Mouse (Mus musculus) embryonic facial prominence, embryonic 13.5 days (tissue): Measurements from ENCODE around the gene Ninj2. TPM values are rescaled to one million over a fixed set of nuclear protein-coding genes. Genes with fewer than 3 reads are reported as not detected.

Source experiments
- ATAC-seq: fragments of 200-750 bp; cut with Nextera tagmentation; 2 replicates; pipeline ENCODE4 v1.8.0; 2017; ENCODE audit warnings: low read depth; ENCODE audit not compliant: insufficient number of reproducible peaks, insufficient read depth, low FRiP score, low TSS enrichment
- H3K27ac ChIP-seq: fragments of 300-500 bp; sonication (generic); 2 replicates; pipeline ENCODE4 v1.5.1; 2015; ENCODE audit warnings: moderate library complexity, mild to moderate bottlenecking, inconsistent platforms
- H3K27me3 ChIP-seq: fragments of 300-500 bp; sonication (generic); 2 replicates; pipeline ENCODE4 v1.6.1; 2015; ENCODE audit warnings: mild to moderate bottlenecking, inconsistent platforms
- H3K36me3 ChIP-seq: fragments of 300-500 bp; sonication (generic); 2 replicates; pipeline ENCODE4 v1.6.1; 2015; ENCODE audit warnings: mild to moderate bottlenecking, inconsistent platforms
- H3K4me1 ChIP-seq: fragments of 300-500 bp; sonication (generic); 2 replicates; pipeline ENCODE4 v1.6.1; 2015; ENCODE audit warnings: inconsistent platforms
- H3K4me2 ChIP-seq: fragments of 300-500 bp; sonication (generic); 2 replicates; pipeline ENCODE4 v1.6.1; 2015; ENCODE audit warnings: moderate library complexity, mild to moderate bottlenecking, inconsistent platforms
- H3K4me3 ChIP-seq: fragments of 300-500 bp; sonication (generic); 2 replicates; pipeline ENCODE4 v1.5.1; 2015; ENCODE audit warnings: mild to moderate bottlenecking, inconsistent platforms
- H3K9ac ChIP-seq: fragments of 300-500 bp; sonication (generic); 2 replicates; pipeline ENCODE4 v1.6.1; 2015; ENCODE audit warnings: mild to moderate bottlenecking, inconsistent platforms
- H3K9me3 ChIP-seq: fragments of 300-500 bp; sonication (generic); 2 replicates; pipeline ENCODE4 v1.6.1; 2016; ENCODE audit warnings: inconsistent platforms
- WGBS: fragments of 180-500 bp; shearing (Covaris S2); methylation state at CpG from one replicate; pipeline ENCODE4 v1.1.7; 2015; ENCODE audit warnings: mixed read lengths; 5-methylcytosine and 5-hydroxymethylcytosine counted together
- polyA plus RNA-seq: library from polyadenylated mRNA; unstranded; fragments of >200 nt; fragmentation: Nextera tagmentation; extraction: Ambion mirVana; gene quantifications from 2 replicates; pipeline ENCODE4 v1.2.1, GENCODE M21; 2015

The Ninj2 gene
- polyA plus RNA-seq, 1 experiment from 2014 or later = not detected

- ATAC-seq = no peak
- no peak overlapping the region for H3K4me2 ChIP-seq
- no peaks in the 10 kb centered on the region for H3K9me3 ChIP-seq
- H3K36me3 ChIP-seq = no peaks in the 10 kb centered on the region
- H3K27me3 ChIP-seq = no peaks in the 10 kb centered on the region
- no peak overlapping the region for H3K27ac ChIP-seq
- H3K4me3 ChIP-seq = no peak overlapping the region
- no peak overlapping the region for H3K9ac ChIP-seq
- 60% methylated on average over 3 of the region's 3 CpGs for WGBS
- H3K4me1 ChIP-seq = peaks cover 49% of the 10 kb centered on the region
Observed at GRCm38 (mm10) chr6:120111410-120111783, 18.2 kb downstream of the Ninj2 start.

- Histone ChIP-seq H3K9ac (peak overlapping the region; percentile 66), H3K4me2 (peak overlapping the region; percentile 54), H3K27me3 (no peaks in the 10 kb centered on the region), H3K4me1 (peaks cover 49% of the 10 kb centered on the region), H3K9me3 (no peaks in the 10 kb centered on the region), H3K36me3 (no peaks in the 10 kb centered on the region), H3K4me3 (peak overlapping the region; percentile 28), H3K27ac (peak overlapping the region; percentile 86)
- 6% methylated on average over 20 of the region's 22 CpGs for WGBS
- peak; percentile 83; the same call in 1 of the 2 replicates for ATAC-seq
Observed at GRCm38 (mm10) chr6:120111984-120112803, 19.0 kb downstream of the Ninj2 start.

- 91% methylated on average over 3 of the region's 3 CpGs for WGBS
- H3K9ac ChIP-seq = no peak overlapping the region
- H3K27me3 ChIP-seq = no peaks in the 10 kb centered on the region
- ATAC-seq = no peak
- peak overlapping the region; percentile 83 for H3K27ac ChIP-seq
- H3K9me3 ChIP-seq = no peaks in the 10 kb centered on the region
- H3K4me1 ChIP-seq = peaks cover 41% of the 10 kb centered on the region
- no peak overlapping the region for H3K4me2 ChIP-seq
- no peak overlapping the region for H3K4me3 ChIP-seq
- H3K36me3 ChIP-seq = no peaks in the 10 kb centered on the region
Observed at GRCm38 (mm10) chr6:120113856-120114255, 20.7 kb downstream of the Ninj2 start.

- Histone ChIP-seq H3K9me3 (no peaks in the 10 kb centered on the region), H3K4me3 (no peak overlapping the region), H3K4me2 (no peak overlapping the region), H3K36me3 (no peaks in the 10 kb centered on the region), H3K27me3 (no peaks in the 10 kb centered on the region), H3K4me1 (peaks cover 37% of the 10 kb centered on the region), H3K27ac (peak overlapping the region; percentile 83), H3K9ac (no peak overlapping the region)
- 64% methylated on average over 1 of the region's 1 CpGs for WGBS
- no peak for ATAC-seq
Observed at GRCm38 (mm10) chr6:120114271-120114670, 21.1 kb downstream of the Ninj2 start.

- Histone ChIP-seq H3K4me2 (peak overlapping the region; percentile 27), H3K4me1 (peaks cover 33% of the 10 kb centered on the region), H3K27ac (peak overlapping the region; percentile 83), H3K36me3 (no peaks in the 10 kb centered on the region), H3K9ac (peak overlapping the region; percentile 36; the same call in 1 of the 2 replicates), H3K27me3 (no peaks in the 10 kb centered on the region), H3K9me3 (no peaks in the 10 kb centered on the region), H3K4me3 (no peak overlapping the region)
- 8% methylated on average over 7 of the region's 7 CpGs for WGBS
- no peak for ATAC-seq
Observed at GRCm38 (mm10) chr6:120114698-120115097, 21.5 kb downstream of the Ninj2 start.

GRCm38 (mm10) chr6:120115443-120115842, 22.3 kb downstream of the Ninj2 start:
- Histone ChIP-seq H3K4me2 (no peak overlapping the region), H3K27me3 (no peaks in the 10 kb centered on the region), H3K9ac (no peak overlapping the region), H3K4me1 (peaks cover 29% of the 10 kb centered on the region), H3K9me3 (no peaks in the 10 kb centered on the region), H3K27ac (no peak overlapping the region), H3K36me3 (no peaks in the 10 kb centered on the region), H3K4me3 (no peak overlapping the region)
- no peak for ATAC-seq
- WGBS = 55% methylated on average over 3 of the region's 3 CpGs

GRCm38 (mm10) chr6:120119824-120120223, 26.7 kb downstream of the Ninj2 start:
- WGBS = 84% methylated on average over 5 of the region's 5 CpGs
- no peak overlapping the region for H3K4me3 ChIP-seq
- no peak overlapping the region for H3K27ac ChIP-seq
- H3K36me3 ChIP-seq = no peaks in the 10 kb centered on the region
- ATAC-seq = no peak
- H3K9me3 ChIP-seq = no peaks in the 10 kb centered on the region
- H3K27me3 ChIP-seq = no peaks in the 10 kb centered on the region
- peaks cover 7% of the 10 kb centered on the region for H3K4me1 ChIP-seq
- H3K4me2 ChIP-seq = no peak overlapping the region
- H3K9ac ChIP-seq = no peak overlapping the region

- Histone ChIP-seq H3K9ac (no peak overlapping the region), H3K4me3 (no peak overlapping the region), H3K36me3 (no peaks in the 10 kb centered on the region), H3K27ac (no peak overlapping the region), H3K4me1 (no peaks in the 10 kb centered on the region), H3K4me2 (no peak overlapping the region), H3K9me3 (0 out of 2 replicates have a peak, but pooled peaks cover 5% of the 10 kb centered on the region), H3K27me3 (no peaks in the 10 kb centered on the region)
- ATAC-seq = no peak
- WGBS = 81% methylated on average over 7 of the region's 7 CpGs
Observed at GRCm38 (mm10) chr6:120124688-120125087, 31.5 kb downstream of the Ninj2 start.

- H3K4me1 ChIP-seq = no peaks in the 10 kb centered on the region
- no peak overlapping the region for H3K9ac ChIP-seq
- ATAC-seq = no peak
- H3K4me3 ChIP-seq = no peak overlapping the region
- no peaks in the 10 kb centered on the region for H3K36me3 ChIP-seq
- no peaks in the 10 kb centered on the region for H3K27me3 ChIP-seq
- 0 out of 2 replicates have a peak, but pooled peaks cover 5% of the 10 kb centered on the region for H3K9me3 ChIP-seq
- H3K4me2 ChIP-seq = no peak overlapping the region
- 90% methylated on average over 8 of the region's 8 CpGs for WGBS
- no peak overlapping the region for H3K27ac ChIP-seq
Observed at GRCm38 (mm10) chr6:120126456-120126855, 33.3 kb downstream of the Ninj2 start.

- 96% methylated on average over 7 of the region's 7 CpGs for WGBS
- Histone ChIP-seq H3K9me3 (0 out of 2 replicates have a peak, but pooled peaks cover 5% of the 10 kb centered on the region), H3K4me3 (no peak overlapping the region), H3K27ac (no peak overlapping the region), H3K4me1 (no peaks in the 10 kb centered on the region), H3K36me3 (no peaks in the 10 kb centered on the region), H3K4me2 (no peak overlapping the region), H3K9ac (no peak overlapping the region), H3K27me3 (no peaks in the 10 kb centered on the region)
- ATAC-seq = no peak
Observed at GRCm38 (mm10) chr6:120127321-120127720, 34.2 kb downstream of the Ninj2 start.

GRCm38 (mm10) chr6:120134748-120135147, 41.6 kb downstream of the Ninj2 start:
- Histone ChIP-seq H3K27me3 (no peaks in the 10 kb centered on the region), H3K4me2 (no peak overlapping the region), H3K36me3 (no peaks in the 10 kb centered on the region), H3K27ac (no peak overlapping the region), H3K4me1 (no peaks in the 10 kb centered on the region), H3K9me3 (no peaks in the 10 kb centered on the region), H3K9ac (no peak overlapping the region), H3K4me3 (no peak overlapping the region)
- ATAC-seq = no peak
- WGBS = 73% methylated on average over 4 of the region's 4 CpGs

GRCm38 (mm10) chr6:120145439-120145838, 52.3 kb downstream of the Ninj2 start:
- no peaks in the 10 kb centered on the region for H3K27me3 ChIP-seq
- H3K4me1 ChIP-seq = peaks cover 20% of the 10 kb centered on the region
- no peaks in the 10 kb centered on the region for H3K9me3 ChIP-seq
- no peak overlapping the region for H3K9ac ChIP-seq
- no peak overlapping the region for H3K4me2 ChIP-seq
- no peak for ATAC-seq
- peak overlapping the region; percentile 34; the same call in 1 of the 2 replicates for H3K27ac ChIP-seq
- no peaks in the 10 kb centered on the region for H3K36me3 ChIP-seq
- WGBS = 43% methylated on average over 1 of the region's 1 CpGs
- H3K4me3 ChIP-seq = no peak overlapping the region
